Mouse (Mus musculus): ENCODE results near the gene Tcl1b3. TPM values are rescaled to one million over a fixed set of nuclear protein-coding genes. Genes with fewer than 3 reads are reported as not detected.
"Not testable (repeated sequence)": the region's sequence is repeated elsewhere in the genome, so short reads cannot be mapped to it uniquely, and the experiment has no call there.

Tcl1b3 gene
- not detected in 2 replicates for polyA plus RNA-seq (2016; fragmentation: Nextera tagmentation; extraction: Ambion mirVana)

- 0 out of 2 replicates have a peak, but pooled peaks cover 11% of the 10 kb centered on the region for H3K9me3 ChIP-seq (replicated peaks)
- H3K36me3 ChIP-seq; H3K4me1 ChIP-seq (replicated peaks); H3K4me3 ChIP-seq; H3K27ac ChIP-seq (ENCODE audit: poor library complexity, severe bottlenecking); ATAC-seq (ENCODE audit: insufficient number of reproducible peaks, low FRiP score); H3K4me2 ChIP-seq; H3K27me3 ChIP-seq (replicated peaks); H3K9ac ChIP-seq: not testable (repeated sequence)
- 88% methylated on average over 6 of the region's 6 CpGs for WGBS
Observed at GRCm38 (mm10) chr12:105190743-105191142, at the start of gene Tcl1b3. Tcl1b3 (plus strand) TSS chr12:105191043.

GRCm38 (mm10) chr12:105143096-105143495 lies 47.7 kb upstream of the Tcl1b3 start:
- H3K27me3 ChIP-seq (replicated peaks): no peaks in the 10 kb centered on the region
- H3K4me1 ChIP-seq (replicated peaks): no peaks in the 10 kb centered on the region
- H3K27ac ChIP-seq (ENCODE audit: poor library complexity, severe bottlenecking): no peak overlapping the region
- no peak overlapping the region for H3K4me2 ChIP-seq
- 0 out of 2 replicates have a peak, but pooled peaks cover 3% of the 10 kb centered on the region for H3K9me3 ChIP-seq (replicated peaks)
- WGBS: 83% methylated on average over 3 of the region's 3 CpGs
- H3K4me3 ChIP-seq: no peak overlapping the region
- H3K36me3 ChIP-seq: no peaks in the 10 kb centered on the region
- H3K9ac ChIP-seq: no peak overlapping the region
- ATAC-seq (ENCODE audit: insufficient number of reproducible peaks, low FRiP score): no peak

GRCm38 (mm10) chr12:105144928-105145327 lies 45.9 kb upstream of the Tcl1b3 start:
- not testable (repeated sequence) for H3K4me1 ChIP-seq (replicated peaks); H3K9me3 ChIP-seq (replicated peaks); H3K27me3 ChIP-seq (replicated peaks); ATAC-seq (ENCODE audit: insufficient number of reproducible peaks, low FRiP score); H3K36me3 ChIP-seq; H3K9ac ChIP-seq; H3K27ac ChIP-seq (ENCODE audit: poor library complexity, severe bottlenecking); H3K4me3 ChIP-seq; H3K4me2 ChIP-seq
- whole genome bisulfite sequencing: 42% methylated on average over 1 of the region's 1 CpGs

DNA sequence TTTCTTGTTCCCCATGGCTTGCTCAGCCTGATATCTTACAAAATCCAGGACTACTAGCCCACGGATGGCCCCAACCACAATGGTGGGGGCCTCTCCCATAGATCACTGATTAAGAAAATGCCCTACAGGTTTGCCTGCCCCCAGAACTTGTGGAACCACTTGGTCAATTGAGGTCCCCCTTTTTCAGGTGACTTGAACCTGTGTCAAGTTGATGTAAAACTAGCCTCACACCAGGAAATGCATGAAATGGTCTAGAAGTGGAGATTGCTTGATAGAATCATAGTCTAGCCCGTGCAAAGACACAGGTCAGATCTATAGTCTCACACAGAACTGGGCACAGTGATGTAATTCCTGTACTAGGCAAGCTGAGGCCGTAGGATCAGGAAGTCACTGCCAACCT lies 45.1 kb upstream of the Tcl1b3 start, which contains the start of gene Tcl1b2:
Gene Tcl1b2 (plus strand): TSS at position 301 of the 400 bp plus-strand sequence.
- no peak within 1 kb of the TSS for H3K4me2 ChIP-seq
- no peaks in the 10 kb centered on the region for H3K27me3 ChIP-seq (replicated peaks)
- no peak within 1 kb of the TSS for H3K27ac ChIP-seq (ENCODE audit: poor library complexity, severe bottlenecking)
- no peak within 1 kb of the TSS for H3K9ac ChIP-seq
- no peaks in the 10 kb centered on the region for H3K4me1 ChIP-seq (replicated peaks)
- WGBS: 69% methylated on average over 3 of the region's 3 CpGs
- H3K4me3 ChIP-seq: no peak within 1 kb of the TSS
- 0 out of 2 replicates have a peak, but pooled peaks cover 3% of the 10 kb centered on the region for H3K9me3 ChIP-seq (replicated peaks)
- ATAC-seq (ENCODE audit: insufficient number of reproducible peaks, low FRiP score): no peak
- no peaks in the 10 kb centered on the region for H3K36me3 ChIP-seq

- H3K4me2 ChIP-seq; H3K36me3 ChIP-seq; ATAC-seq (ENCODE audit: insufficient number of reproducible peaks, low FRiP score); H3K4me3 ChIP-seq; H3K27ac ChIP-seq (ENCODE audit: poor library complexity, severe bottlenecking); H3K9ac ChIP-seq; H3K9me3 ChIP-seq (replicated peaks); H3K4me1 ChIP-seq (replicated peaks); H3K27me3 ChIP-seq (replicated peaks): not testable (repeated sequence)
- WGBS: 51% methylated on average over 4 of the region's 4 CpGs
Observed at GRCm38 (mm10) chr12:105155286-105155685, 35.6 kb upstream of the Tcl1b3 start.

DNA sequence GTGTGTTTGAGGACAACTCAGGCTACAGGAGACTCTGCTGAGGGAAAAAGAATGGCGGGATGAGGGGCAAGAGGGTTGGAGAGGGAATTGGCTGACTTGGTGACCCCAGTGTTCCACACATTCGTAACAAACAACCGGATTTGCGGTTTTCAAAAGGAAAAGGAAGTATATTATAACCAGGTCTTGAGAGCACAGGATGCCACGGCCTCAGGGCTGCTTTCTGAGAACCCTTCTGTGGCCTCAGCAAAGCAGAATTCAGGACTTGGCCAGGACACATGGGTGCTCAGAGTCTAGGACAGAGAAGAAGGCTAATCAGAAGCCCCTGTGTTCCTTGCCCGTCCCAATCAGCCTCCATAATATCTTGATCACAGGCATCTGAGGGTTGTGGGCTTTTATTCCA lies 32.0 kb upstream of the Tcl1b3 start:
- WGBS: 71% methylated on average over 6 of the region's 6 CpGs
- no peaks in the 10 kb centered on the region for H3K27me3 ChIP-seq (replicated peaks)
- H3K4me1 ChIP-seq (replicated peaks): no peaks in the 10 kb centered on the region
- H3K27ac ChIP-seq (ENCODE audit: poor library complexity, severe bottlenecking): no peak overlapping the region
- no peaks in the 10 kb centered on the region for H3K9me3 ChIP-seq (replicated peaks)
- no peak for ATAC-seq (ENCODE audit: insufficient number of reproducible peaks, low FRiP score)
- H3K9ac ChIP-seq: no peak overlapping the region
- no peaks in the 10 kb centered on the region for H3K36me3 ChIP-seq
- H3K4me2 ChIP-seq: no peak overlapping the region
- no peak overlapping the region for H3K4me3 ChIP-seq

- no peak within 1 kb of the TSS for H3K9ac ChIP-seq
- no peaks in the 10 kb centered on the region for H3K36me3 ChIP-seq
- WGBS: 75% methylated on average over 4 of the region's 4 CpGs
- H3K27ac ChIP-seq (ENCODE audit: poor library complexity, severe bottlenecking): no peak within 1 kb of the TSS
- no peak within 1 kb of the TSS for H3K4me2 ChIP-seq
- no peaks in the 10 kb centered on the region for H3K4me1 ChIP-seq (replicated peaks)
- H3K9me3 ChIP-seq (replicated peaks): no peaks in the 10 kb centered on the region
- H3K4me3 ChIP-seq: no peak within 1 kb of the TSS
- ATAC-seq (ENCODE audit: insufficient number of reproducible peaks, low FRiP score): no peak
- no peaks in the 10 kb centered on the region for H3K27me3 ChIP-seq (replicated peaks)
Observed at GRCm38 (mm10) chr12:105159390-105159789, 31.5 kb upstream of the Tcl1b3 start, which contains the start of gene Tcl1b1. Tcl1b1 (plus strand) TSS chr12:105159690.

GRCm38 (mm10) chr12:105166734-105167133 lies 24.1 kb upstream of the Tcl1b3 start:
- Histone ChIP-seq H3K9ac (no peak overlapping the region), H3K4me3 (no peak overlapping the region), H3K9me3 (replicated peaks) (no peaks in the 10 kb centered on the region), H3K4me1 (replicated peaks) (no peaks in the 10 kb centered on the region), H3K27ac (ENCODE audit: poor library complexity, severe bottlenecking) (no peak overlapping the region), H3K4me2 (no peak overlapping the region), H3K27me3 (replicated peaks) (no peaks in the 10 kb centered on the region), H3K36me3 (no peaks in the 10 kb centered on the region)
- no peak for ATAC-seq (ENCODE audit: insufficient number of reproducible peaks, low FRiP score)
- 56% methylated on average over 3 of the region's 3 CpGs for WGBS

- Histone ChIP-seq H3K27ac (ENCODE audit: poor library complexity, severe bottlenecking) (no peak overlapping the region), H3K27me3 (replicated peaks) (no peaks in the 10 kb centered on the region; the same call in 1 of the 2 replicates), H3K36me3 (no peaks in the 10 kb centered on the region), H3K4me3 (no peak overlapping the region), H3K9ac (no peak overlapping the region), H3K4me1 (replicated peaks) (no peaks in the 10 kb centered on the region), H3K4me2 (no peak overlapping the region), H3K9me3 (replicated peaks) (no peaks in the 10 kb centered on the region)
- WGBS: 59% methylated on average over 2 of the region's 2 CpGs
- no peak for ATAC-seq (ENCODE audit: insufficient number of reproducible peaks, low FRiP score)
Observed at GRCm38 (mm10) chr12:105173366-105173765, 17.5 kb upstream of the Tcl1b3 start.

DNA sequence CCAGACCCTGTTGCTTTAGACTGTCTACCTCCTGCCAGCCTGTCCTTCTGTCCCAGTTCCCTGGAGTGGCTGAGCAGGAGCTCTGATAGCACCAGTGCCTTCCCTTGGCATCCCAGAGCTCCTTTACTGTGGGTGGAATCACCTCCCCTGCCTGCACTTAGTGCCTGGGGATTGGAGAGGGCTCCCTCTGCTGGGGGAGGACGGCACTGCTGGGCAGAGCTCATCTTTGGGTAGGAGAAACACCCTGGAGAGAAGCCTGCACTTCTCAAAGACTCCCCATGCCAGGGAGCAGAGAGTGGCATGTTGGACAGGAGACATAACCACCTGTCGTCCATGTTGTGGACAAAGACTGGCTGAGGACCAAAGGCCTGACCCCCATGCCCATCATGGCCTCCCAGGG lies 16.5 kb upstream of the Tcl1b3 start:
- H3K9me3 ChIP-seq (replicated peaks); ATAC-seq (ENCODE audit: insufficient number of reproducible peaks, low FRiP score); H3K36me3 ChIP-seq; H3K4me1 ChIP-seq (replicated peaks); H3K27ac ChIP-seq (ENCODE audit: poor library complexity, severe bottlenecking); H3K4me3 ChIP-seq; H3K9ac ChIP-seq; H3K4me2 ChIP-seq; H3K27me3 ChIP-seq (replicated peaks): not testable (repeated sequence)
- 15% methylated on average over 2 of the region's 2 CpGs for WGBS

- not testable (repeated sequence) for H3K27ac ChIP-seq (ENCODE audit: poor library complexity, severe bottlenecking); H3K9ac ChIP-seq; ATAC-seq (ENCODE audit: insufficient number of reproducible peaks, low FRiP score); H3K4me1 ChIP-seq (replicated peaks); H3K4me2 ChIP-seq; H3K4me3 ChIP-seq; H3K9me3 ChIP-seq (replicated peaks); H3K27me3 ChIP-seq (replicated peaks); H3K36me3 ChIP-seq
- 51% methylated on average over 3 of the region's 3 CpGs for WGBS
Observed at GRCm38 (mm10) chr12:105176044-105176443, 14.8 kb upstream of the Tcl1b3 start, which contains the start of gene Tcl1b5. Tcl1b5 (plus strand) TSS chr12:105176344.

GRCm38 (mm10) chr12:105181040-105181644 lies 9.7 kb upstream of the Tcl1b3 start:
- not testable (repeated sequence) for H3K9ac ChIP-seq; H3K27me3 ChIP-seq (replicated peaks); H3K9me3 ChIP-seq (replicated peaks); ATAC-seq (ENCODE audit: insufficient number of reproducible peaks, low FRiP score); H3K36me3 ChIP-seq; H3K4me1 ChIP-seq (replicated peaks); H3K4me2 ChIP-seq; H3K4me3 ChIP-seq; H3K27ac ChIP-seq (ENCODE audit: poor library complexity, severe bottlenecking)
- 72% methylated on average over 4 of the region's 4 CpGs for WGBS
